Mouse (Mus musculus) heart, postnatal 0 days (tissue): ENCODE data around the gene Col25a1. TPM values are rescaled to one million over a fixed set of nuclear protein-coding genes. Genes with fewer than 3 reads are reported as not detected.

Source experiments
- ATAC-seq: fragments of 200-750 bp; cut with Nextera tagmentation; 2 replicates; pipeline ENCODE4 v1.8.0; 2017; ENCODE audit warnings: low read depth, moderate number of reproducible peaks, moderate library complexity; ENCODE audit not compliant: insufficient read depth
- DNase-seq: peaks from one replicate; pipeline ENCODE4 v3.0.0-alpha.2; 2016; ENCODE audit warnings: low spot score
- H3K27ac ChIP-seq: fragments of 300-500 bp; sonication (generic); 2 replicates; pipeline ENCODE4 v1.5.1; 2014; ENCODE audit warnings: low read depth, mild to moderate bottlenecking
- H3K27me3 ChIP-seq: fragments of 300-500 bp; sonication (generic); 2 replicates; pipeline ENCODE4 v1.6.1; 2014; ENCODE audit warnings: low read length, mixed read lengths; ENCODE audit not compliant: control insufficient read depth, insufficient read depth
- H3K36me3 ChIP-seq: fragments of 300-500 bp; sonication (generic); replicated peaks from 2 replicates; pipeline ENCODE4 v1.6.1; 2014; ENCODE audit warnings: low read length, mixed read lengths; ENCODE audit not compliant: control insufficient read depth, insufficient read depth
- H3K4me1 ChIP-seq: fragments of 300-500 bp; sonication (generic); 2 replicates; pipeline ENCODE4 v1.6.1; 2014; ENCODE audit warnings: antibody characterized with exemption; ENCODE audit not compliant: control insufficient read depth, insufficient read depth
- H3K4me2 ChIP-seq: fragments of 300-500 bp; sonication (generic); 2 replicates; pipeline ENCODE4 v1.6.1; 2014; ENCODE audit warnings: low read depth, mild to moderate bottlenecking, low read length, moderate library complexity
- H3K4me3 ChIP-seq: fragments of 300-500 bp; sonication (generic); 2 replicates; pipeline ENCODE4 v1.5.1; 2014; ENCODE audit warnings: low read depth, low read length
- H3K9ac ChIP-seq: fragments of 300-500 bp; sonication (generic); replicated peaks from 2 replicates; pipeline ENCODE4 v1.6.1; 2014; ENCODE audit warnings: low read depth, low read length, mixed read lengths
- H3K9me3 ChIP-seq: fragments of 300-500 bp; sonication (generic); replicated peaks from 2 replicates; pipeline ENCODE4 v1.6.1; 2016; ENCODE audit warnings: low read length; ENCODE audit not compliant: control insufficient read depth
- CTCF ChIP-seq: IDR thresholded peaks from 2 replicates; pipeline ENCODE4 v1.5.1; 2016; ENCODE audit warnings: antibody characterized with exemption, control low read depth, low read depth
- EP300 ChIP-seq: IDR thresholded peaks from 2 replicates; pipeline ENCODE4 v1.6.1; 2016; ENCODE audit warnings: antibody characterized with exemption, low read depth
- WGBS: fragments of 180-500 bp; shearing (Covaris S2); extraction: QIAGEN DNeasy Blood & Tissue Kit; methylation state at CpG from one replicate; pipeline ENCODE4 v1.1.7; 2014; 5-methylcytosine and 5-hydroxymethylcytosine counted together
- polyA plus RNA-seq: library from polyadenylated mRNA; unstranded; fragments of >200 nt; fragmentation: Nextera tagmentation; extraction: Ambion mirVana; gene quantifications from 2 replicates; pipeline ENCODE4 v1.2.1, GENCODE M21; 2015
- total RNA-seq: library from RNA; depleted of rRNA; stranded (reverse); fragments of >200 nt; gene quantifications from 2 replicates; pipeline ENCODE4 v1.2.3, GENCODE M21; 2014; ENCODE audit warnings: low replicate concordance; rRNA removed

Gene Col25a1
- total and polyA plus RNA-seq, 2 experiments from 2014 or later: 0.67 to 0.92 TPM

DNA sequence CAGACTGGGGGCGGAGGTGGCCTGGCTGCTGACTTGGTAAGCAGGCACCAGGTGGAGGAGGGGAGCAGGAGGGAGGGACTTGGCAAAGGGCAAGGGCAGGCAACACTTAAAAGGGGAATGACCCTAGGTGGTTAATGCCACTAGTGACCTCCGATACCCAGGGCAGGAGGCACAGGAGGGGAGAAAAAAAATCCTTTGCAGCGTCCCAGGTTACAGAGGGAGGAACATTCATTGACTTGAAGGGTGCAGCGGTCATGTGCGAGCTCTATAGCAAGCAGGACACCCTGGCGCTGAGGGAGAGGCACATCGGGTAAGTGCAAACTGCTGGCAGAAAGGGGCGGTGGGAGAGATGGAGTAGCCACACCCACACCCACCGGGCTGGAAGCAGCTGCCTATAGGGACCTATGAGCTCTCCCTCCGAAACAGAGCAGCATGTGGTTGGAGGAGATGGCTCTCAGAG, 486.2 kb downstream of the Col25a1 start, which contains the start of gene Etnppl:
Gene Etnppl (plus strand): TSS at position 10 of the 460 bp plus-strand sequence.
- ATAC-seq (peak; percentile 20; the same call in 1 of the 2 replicates), DNase-seq (no peak)
- Histone ChIP-seq H3K9ac (no peak within 1 kb of the TSS), H3K9me3 (no peaks in the 10 kb centered on the region), H3K4me2 (peak within 1 kb of the TSS; percentile 54), H3K4me3 (peak within 1 kb of the TSS; percentile 6; the same call in 1 of the 2 replicates), H3K36me3 (no peaks in the 10 kb centered on the region), H3K27ac (no peak within 1 kb of the TSS), H3K27me3 (0 out of 2 replicates have a peak, but pooled peaks cover 4% of the 10 kb centered on the region), H3K4me1 (no peaks in the 10 kb centered on the region)
- no peak for TF ChIP-seq EP300
- WGBS: 1% methylated on average over 10 of the region's 10 CpGs

DNA sequence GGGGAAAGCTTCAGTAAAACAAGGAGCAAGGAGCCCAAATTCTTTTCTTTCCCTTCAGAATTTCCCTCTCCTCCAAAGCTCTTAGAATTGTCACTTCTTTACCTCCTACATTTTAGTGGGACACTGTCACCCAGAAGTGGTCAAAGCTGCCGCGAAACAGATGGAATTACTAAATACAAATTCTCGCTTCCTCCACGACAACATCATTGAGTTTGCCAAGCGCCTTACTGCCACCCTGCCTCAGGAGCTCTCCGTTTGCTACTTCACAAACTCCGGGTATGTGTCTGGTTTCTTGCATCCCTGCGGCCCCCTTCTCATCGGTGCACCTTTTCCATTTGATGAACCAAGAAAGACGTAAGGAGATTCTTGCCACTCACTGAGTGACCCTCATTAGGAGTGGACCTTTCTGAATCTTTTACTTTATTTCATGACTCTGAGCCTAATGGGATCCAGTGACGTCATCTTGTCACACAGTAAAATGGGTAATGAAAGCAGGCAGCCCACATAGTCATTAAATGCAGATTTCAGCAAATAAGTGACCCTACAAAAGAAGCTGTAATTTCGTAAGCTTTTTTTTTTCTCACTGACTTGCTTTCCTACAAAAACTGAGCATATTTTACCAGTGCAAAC, 489.3 kb downstream of the Col25a1 start:
- no peak overlapping the region for H3K27ac ChIP-seq
- DNase-seq: no peak
- TF ChIP-seq EP300 (no peak), CTCF (no peak)

DNA sequence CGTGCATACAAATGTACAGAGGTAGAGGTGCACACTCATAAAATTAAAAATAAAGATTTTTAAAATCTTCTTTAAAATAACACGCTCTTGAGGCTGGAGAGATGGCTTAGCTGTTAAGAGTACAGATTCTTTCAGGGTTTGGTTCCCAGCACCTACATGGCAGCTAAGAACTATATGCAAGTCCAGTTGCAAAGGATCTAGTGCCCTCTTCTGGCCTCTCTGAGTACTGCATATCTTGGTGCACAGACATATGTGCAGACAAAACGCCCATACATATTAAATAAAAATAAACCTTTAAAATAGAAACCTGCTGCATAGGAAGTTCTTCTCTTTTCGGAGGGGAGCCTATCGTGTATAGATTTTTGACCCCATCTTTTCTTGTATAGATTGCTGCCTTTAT, 497.1 kb downstream of the Col25a1 start:
- Histone ChIP-seq H3K9ac (no peak overlapping the region), H3K9me3 (no peaks in the 10 kb centered on the region), H3K4me2 (no peak overlapping the region), H3K27ac (no peak overlapping the region), H3K4me1 (no peaks in the 10 kb centered on the region), H3K27me3 (no peaks in the 10 kb centered on the region), H3K4me3 (no peak overlapping the region), H3K36me3 (no peaks in the 10 kb centered on the region)
- ATAC-seq: no peak
- no peak for DNase-seq
- 85% methylated on average over 5 of the region's 5 CpGs for WGBS
- TF ChIP-seq CTCF (no peak), EP300 (no peak)

More for the DNA sequence above, 489.3 kb downstream of the Col25a1 start:
- Histone ChIP-seq H3K27me3 (0 out of 2 replicates have a peak, but pooled peaks cover 4% of the 10 kb centered on the region), H3K9me3 (no peaks in the 10 kb centered on the region), H3K9ac (no peak overlapping the region), H3K4me1 (no peaks in the 10 kb centered on the region), H3K36me3 (no peaks in the 10 kb centered on the region), H3K4me2 (no peak overlapping the region), H3K4me3 (no peak overlapping the region)
- no peak for ATAC-seq
- 64% methylated on average over 12 of the region's 12 CpGs for WGBS

DNA sequence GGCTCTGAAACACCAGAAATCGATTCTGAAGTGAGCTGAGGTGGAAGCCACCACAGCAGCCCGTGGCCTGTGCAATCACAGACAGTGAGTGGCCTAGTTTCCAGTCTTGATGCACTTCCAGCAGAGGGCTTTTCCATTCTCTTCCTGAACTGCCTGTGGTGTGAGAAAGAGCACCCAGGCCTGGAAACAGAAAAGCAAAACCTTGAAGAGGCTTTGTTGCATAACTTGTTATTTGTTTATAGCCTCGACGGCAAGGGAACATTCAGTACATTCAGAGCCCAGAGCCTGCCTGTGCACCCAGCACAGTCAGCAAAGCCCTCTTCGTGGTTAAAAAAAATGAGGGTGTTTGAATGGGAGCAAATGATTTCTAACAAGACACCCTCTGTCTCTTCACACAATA, 502.6 kb downstream of the Col25a1 start:
- no peak for ATAC-seq
- no peak for DNase-seq
- Histone ChIP-seq H3K27ac (no peak overlapping the region), H3K4me1 (no peaks in the 10 kb centered on the region), H3K27me3 (no peaks in the 10 kb centered on the region), H3K4me2 (no peak overlapping the region), H3K36me3 (no peaks in the 10 kb centered on the region), H3K9me3 (no peaks in the 10 kb centered on the region), H3K9ac (no peak overlapping the region), H3K4me3 (no peak overlapping the region)
- no peak for TF ChIP-seq EP300
- TF ChIP-seq CTCF: no peak
- 63% methylated on average over 5 of the region's 5 CpGs for WGBS

DNA sequence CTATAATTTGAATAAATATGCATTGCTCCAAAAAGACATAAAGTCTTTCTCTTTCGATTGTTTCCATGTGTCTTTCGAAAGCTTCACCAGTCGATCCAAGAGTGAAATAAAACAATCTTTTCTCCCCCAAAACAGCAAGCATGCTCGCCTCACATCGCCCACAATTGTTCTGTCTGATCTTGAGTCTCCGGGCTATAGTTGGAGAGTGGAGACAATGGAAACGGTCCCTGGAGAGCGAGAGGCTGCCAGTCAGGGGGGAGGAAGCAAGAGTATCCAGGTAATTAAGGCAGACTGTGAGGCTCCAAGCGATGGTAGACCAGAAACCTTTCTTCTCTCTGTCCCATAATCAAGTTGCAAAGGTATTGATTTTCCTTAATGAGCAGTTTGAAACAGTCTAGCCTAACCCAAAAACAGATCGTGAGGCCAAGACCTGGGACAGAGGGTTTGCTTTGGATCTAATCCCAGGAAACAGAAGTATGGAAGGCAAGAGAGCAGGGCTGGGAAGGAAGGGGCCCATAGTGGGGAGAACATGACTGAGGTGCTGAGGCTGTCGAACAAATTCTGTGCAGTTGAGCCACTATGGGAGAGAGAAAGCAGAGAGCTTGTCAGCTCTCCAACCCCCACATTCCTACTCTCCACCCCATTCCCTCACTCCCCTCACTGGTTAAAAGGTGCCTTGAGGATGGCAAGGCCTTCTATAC, 515.0 kb downstream of the Col25a1 start:
- DNase-seq (no peak), ATAC-seq (no peak)
- H3K36me3 ChIP-seq: no peaks in the 10 kb centered on the region
- no peak overlapping the region for H3K4me3 ChIP-seq
- no peaks in the 10 kb centered on the region for H3K27me3 ChIP-seq
- H3K9me3 ChIP-seq: no peaks in the 10 kb centered on the region
- no peak overlapping the region for H3K4me2 ChIP-seq
- no peak overlapping the region for H3K9ac ChIP-seq
- no peak overlapping the region for H3K27ac ChIP-seq
- 71% methylated on average over 11 of the region's 11 CpGs for WGBS
- no peak for TF ChIP-seq EP300
- no peak for TF ChIP-seq CTCF
- H3K4me1 ChIP-seq: no peaks in the 10 kb centered on the region

Other genes starting within 250 kb of the Col25a1 start
- 17.2 and 20.8 TPM in 2 replicates for gene Casp6, start 230.1 kb upstream of the Col25a1 start, total RNA-seq
- gene Casp6, start 230.1 kb upstream of the Col25a1 start, polyA plus RNA-seq: 48.7 and 55.0 TPM in 2 replicates
- 4.3 TPM in 1 of 2 replicates, not detected in the other for gene Mcub, start 161.3 kb upstream of the Col25a1 start, total RNA-seq
- 2.8 TPM in 2 replicates for gene Mcub, start 161.3 kb upstream of the Col25a1 start, polyA plus RNA-seq
- 22.7 and 57.0 TPM in 2 replicates for gene Sec24b, start 69.9 kb upstream of the Col25a1 start, total RNA-seq
- 12.9 TPM in 2 replicates for gene Sec24b, start 69.9 kb upstream of the Col25a1 start, polyA plus RNA-seq